Mouse (Mus musculus): ENCODE data around the gene Caprin1.
A peak's percentile ranks its signal among the peaks of the same experiment; 100 is the strongest.

Gene Caprin1

DNA sequence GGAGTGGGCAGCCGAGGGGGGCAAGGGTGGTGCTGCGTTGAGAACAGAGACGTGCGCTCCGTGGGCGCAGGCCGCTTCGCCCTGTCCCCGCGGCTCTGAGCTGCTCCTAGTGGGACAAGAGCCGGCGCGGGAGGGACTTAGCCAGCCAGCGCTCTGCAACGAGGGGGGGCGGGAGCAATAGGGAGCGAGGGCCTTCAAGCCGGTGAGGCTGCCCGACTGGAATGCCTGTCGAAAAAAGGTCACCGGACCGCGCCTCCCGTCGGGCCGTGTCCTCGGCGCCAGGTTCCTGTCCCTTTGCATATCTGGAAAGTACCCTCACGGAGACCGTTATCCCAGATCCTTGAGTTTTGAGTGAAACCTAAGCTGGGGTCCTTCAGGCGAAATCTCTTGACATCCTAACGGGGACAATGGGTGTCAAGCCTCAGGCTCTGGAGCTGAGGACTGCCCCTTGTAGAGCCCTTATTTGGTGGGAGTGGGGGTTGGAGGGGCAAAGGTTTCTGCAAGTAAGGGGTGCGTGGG is at the start of gene Caprin1:
Gene Caprin1, minus strand, starts transcription at position 159 of the 519 bp plus-strand sequence.
- DNase-seq, result peak; percentile 98

DNA sequence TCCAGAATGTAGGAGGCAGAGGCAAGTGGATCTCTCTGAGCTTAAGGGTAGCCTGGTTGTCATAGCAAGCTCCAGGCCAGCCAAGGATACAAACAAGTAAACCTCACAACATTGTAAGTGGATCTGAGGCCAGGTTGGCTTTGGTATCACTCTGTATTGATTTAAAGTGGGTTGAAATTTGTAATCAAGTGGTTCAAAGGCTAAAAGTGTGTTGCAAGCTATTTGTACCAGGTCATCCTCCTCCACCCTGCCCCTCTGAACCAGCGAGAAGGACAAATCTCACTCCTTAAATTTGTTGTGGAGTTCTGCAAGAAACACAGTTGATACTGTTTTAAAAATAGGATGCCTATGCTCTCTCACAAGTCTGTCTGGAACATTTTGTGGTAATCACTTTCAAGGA is 49.4 kb upstream of the Caprin1 start:
- DNase-seq, result no peak

DNA sequence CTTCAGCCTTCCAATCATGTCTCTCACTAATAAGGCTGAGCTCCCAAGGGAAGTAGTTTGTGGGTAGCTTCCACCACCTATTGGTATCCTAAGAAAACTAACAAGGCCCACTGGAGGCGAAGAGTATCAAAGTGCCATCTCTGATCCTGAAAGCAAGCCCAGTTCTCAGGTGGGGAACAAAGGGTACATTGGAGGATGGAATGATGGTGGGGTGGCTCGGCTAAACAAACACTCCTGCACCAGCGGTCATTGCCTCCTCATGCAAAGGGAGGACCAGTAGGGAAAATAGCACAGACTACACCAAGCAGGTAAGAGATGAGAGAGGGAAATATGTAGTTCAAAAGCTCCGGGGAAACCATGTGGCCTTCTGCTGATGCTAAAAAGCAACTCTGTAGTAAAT is 48.8 kb upstream of the Caprin1 start:
- DNase-seq, result no peak

DNA sequence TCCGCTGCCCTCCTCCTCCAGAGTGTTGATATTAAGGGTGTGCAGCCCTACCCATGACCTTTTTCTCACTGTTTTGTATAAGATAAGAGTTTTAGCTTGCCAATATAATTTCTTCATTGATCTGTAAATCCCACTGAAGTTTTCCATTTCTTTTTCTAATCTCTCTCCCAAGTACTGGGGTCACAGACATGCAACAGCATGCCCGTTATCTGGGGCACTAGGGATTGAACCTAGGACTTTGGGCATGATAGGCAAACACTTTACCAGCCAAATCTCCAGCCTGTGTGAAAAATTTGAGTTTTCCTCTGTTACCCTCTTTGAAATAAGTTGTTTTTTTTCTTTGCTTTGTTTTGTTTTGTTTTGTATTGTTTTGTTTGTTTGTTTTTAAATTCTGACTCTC is 46.6 kb upstream of the Caprin1 start:
- DNase-seq, result no peak

DNA sequence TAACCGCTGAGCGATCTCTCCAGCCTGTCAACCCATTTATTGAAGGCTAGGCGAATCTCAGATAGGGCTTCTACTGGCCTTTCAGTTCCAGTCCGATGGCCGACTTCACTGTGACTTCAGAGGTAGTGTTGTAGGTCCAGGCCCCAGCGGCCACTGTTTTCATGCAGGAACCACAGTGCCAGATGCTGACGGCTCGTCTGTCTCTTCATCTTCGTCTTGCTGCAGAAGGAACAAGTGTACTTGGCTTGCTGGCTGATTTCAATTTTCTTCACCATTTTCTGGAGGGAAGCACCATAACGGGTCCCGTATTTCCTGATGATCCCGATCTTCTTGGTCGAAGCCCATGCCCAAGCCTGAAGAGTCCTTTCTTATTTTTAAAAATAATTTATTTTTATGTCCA is 45.9 kb upstream of the Caprin1 start:
- no peak for DNase-seq

DNA sequence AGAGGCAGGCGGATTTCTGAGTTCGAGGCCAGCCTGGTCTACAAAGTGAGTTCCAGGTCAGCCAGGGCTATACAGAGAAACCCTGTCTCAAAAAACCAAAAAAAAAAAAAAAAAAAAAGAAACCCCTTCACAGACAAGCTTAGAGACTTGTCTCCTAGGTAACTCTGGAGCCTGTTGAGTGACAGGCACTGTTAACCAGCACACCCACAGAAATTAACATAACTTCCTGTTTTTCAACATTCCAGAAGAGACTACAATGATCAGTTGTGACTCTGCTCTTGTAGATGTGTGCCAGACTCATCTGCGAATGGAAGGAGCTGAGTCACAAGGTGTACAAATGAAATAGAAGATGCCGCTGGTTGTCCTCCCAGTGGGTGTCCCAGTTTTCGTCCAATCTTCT is 44.9 kb upstream of the Caprin1 start:
- DNase-seq, result no peak

DNA sequence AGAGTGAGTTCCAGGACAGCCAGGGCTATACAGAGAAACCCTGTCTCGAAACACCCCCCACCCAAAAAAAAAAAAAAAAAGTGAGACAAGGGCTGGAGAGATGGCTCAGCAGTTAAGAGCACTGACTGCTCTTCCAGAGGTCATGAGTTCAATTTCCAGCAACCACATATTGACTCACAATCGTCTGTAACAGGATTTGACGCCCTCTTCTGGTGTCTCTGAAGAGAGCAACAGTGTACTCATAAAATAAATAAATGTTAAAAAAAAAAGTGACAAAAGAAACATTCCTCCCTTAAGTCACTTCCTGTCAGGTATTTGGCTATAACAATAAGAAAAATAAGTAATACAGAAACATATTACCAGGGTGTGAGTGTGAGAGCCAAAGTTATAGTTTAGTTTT is 41.0 kb upstream of the Caprin1 start:
- DNase-seq, result no peak

DNA sequence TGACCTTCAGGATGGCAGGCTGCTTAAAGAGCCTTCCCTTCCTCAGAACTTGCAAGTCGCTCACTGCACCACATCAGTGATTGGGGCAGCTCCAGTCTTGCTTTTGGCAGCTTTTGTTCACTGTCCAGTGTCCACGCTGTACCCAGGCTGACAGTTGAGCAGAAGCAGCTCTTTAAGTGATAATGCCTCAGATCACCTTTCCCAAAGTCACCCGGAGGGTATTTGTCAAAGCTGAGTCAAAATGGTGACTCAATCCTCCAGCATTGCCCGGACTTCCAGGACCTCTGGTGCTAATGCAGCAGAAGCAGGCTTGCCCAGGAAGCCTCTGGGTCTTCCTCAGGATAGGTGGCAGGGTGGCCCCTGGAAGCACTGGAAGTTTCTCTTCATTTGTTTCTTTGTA is 39.7 kb upstream of the Caprin1 start:
- DNase-seq, result no peak

DNA sequence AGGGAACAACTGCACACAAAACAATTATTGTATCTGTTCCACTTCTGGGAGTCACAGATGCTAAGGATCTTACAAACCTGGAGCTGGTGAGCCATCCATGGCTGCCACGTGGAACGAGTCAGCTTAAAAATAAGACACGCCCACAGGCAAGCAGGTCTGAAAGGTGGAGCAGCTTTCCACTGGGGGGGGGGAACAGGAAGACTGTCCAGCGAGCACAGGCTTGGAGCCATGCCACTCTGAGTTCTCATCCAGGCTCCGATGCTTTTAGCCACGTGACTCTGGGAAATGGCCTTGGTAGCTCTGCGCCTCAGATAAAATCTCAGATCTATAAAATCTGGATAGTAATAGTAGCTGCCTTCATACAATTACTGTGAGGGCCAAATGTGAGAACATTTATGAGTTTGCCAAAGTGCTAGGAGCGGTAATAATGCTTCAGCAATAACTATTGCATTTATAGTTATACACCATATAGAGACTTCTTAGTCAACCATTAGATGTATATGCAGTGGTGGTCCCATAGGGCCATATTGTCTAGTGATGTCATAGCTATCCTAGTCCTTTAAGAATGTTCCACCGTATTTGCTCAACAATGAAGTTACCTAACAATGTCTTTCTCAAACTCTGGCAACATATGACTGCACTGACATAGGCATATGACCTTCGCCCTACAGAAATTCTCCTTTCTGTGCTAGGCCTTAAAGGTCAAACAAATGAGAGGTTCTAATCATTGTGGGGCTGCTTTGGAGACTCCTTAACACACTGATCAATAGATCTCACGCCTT is 38.4 kb upstream of the Caprin1 start:
- DNase-seq, result no peak

DNA sequence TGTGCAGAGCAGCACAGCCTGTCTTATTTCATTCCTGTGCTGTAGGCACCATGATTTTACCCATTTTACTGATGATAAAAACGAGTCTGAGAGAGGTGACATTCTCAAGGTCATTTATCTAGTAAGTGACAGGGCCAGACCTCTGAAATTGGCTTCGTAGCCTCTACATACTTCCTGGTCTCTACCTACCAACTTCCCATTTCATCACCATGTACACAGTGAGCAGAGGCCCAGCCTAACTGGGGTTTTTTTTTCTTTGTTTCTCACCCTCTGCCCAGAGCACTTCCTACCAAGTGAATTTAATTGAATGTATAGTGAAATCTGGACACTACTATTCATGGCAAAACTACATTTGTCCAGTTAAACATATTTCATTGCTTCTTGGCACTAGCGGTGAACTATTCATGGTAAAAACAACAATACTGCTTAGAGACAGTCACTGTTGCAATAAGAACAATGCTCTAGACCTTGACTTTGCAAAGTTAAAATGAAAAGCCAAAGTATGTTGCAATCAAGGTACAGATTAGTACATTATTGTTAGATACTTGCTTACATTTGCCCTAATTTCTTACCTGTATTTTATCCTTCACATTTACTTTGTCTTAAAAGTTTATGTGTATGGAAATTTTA is 36.5 kb upstream of the Caprin1 start:
- no peak for DNase-seq

DNA sequence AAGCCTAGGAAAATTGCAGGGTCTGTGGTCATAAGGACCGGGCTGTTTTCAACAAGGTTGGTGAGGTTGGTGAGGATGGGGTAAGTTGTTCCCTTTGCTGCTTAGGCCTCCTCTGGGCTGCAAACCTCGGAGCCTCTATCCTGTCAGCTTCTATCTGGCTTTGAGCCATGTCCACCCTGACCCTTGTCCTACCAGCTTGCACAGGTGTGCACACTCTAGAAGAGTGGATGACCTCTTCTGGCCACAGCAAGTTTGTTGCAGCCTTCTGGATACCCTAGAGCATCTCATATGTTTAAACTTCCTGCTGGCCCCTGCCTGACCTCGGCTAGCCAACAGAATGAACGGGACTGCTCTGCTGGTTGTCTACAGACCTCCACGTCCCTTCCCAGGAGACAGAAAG is 35.5 kb upstream of the Caprin1 start:
- DNase-seq, result no peak

DNA sequence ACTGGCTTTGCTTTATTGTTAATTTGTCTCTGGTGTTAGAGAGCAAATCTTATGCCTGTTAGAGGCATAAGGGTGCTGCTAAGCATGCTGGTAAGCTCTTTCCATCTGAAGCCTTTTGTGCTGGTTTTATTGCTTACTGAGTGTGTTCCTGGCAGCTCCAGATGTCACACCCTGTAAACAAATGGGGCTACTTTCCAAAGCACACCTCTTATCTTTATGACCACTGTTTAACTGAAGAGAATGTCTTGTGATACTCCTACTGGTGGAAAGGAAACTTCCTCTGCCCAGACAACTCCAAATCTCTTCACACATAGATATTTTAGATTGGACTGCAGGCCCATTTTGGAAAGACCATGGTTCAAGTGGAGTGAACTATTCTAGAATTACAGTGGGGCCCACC is 31.5 kb upstream of the Caprin1 start:
- DNase-seq, result no peak

DNA sequence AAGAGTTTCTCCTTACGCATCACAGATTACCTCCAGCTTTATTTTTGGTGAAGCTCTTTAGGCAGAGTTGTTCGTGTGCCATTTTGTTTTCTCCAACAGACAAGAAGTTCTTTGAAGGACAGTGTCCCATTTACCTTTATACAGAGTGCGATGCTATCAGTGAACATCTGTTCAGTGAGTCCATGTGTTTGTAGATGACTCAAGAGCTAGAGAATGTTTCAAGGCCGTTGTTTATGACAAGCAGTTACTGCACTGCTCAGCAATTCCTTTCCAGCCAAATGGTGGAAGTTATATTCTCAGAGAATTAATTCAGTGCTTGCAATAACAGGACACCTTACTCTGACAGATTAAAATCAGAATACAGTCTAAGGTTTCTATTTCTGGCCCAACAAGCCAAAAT is 27.5 kb upstream of the Caprin1 start:
- DNase-seq, result no peak

DNA sequence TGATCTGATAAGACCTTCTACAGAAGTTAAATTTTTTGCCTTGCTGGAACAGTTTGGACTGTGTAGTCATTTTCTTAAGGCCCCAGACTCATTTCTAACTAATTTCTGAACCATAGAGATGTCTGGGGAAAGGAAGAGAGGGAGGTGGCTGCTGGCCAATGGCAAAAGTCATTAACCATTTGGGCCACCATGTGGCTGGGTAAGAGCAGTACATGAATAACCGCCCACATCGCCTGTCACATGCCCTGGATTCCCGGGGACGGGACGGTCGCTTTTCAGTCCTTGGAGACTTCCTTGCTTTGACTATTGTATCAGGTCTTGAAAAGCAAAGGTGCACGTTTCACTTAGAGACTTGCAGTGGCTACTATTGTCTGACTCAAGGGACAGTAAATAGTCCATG is 25.1 kb upstream of the Caprin1 start:
- DNase-seq, result no peak

DNA sequence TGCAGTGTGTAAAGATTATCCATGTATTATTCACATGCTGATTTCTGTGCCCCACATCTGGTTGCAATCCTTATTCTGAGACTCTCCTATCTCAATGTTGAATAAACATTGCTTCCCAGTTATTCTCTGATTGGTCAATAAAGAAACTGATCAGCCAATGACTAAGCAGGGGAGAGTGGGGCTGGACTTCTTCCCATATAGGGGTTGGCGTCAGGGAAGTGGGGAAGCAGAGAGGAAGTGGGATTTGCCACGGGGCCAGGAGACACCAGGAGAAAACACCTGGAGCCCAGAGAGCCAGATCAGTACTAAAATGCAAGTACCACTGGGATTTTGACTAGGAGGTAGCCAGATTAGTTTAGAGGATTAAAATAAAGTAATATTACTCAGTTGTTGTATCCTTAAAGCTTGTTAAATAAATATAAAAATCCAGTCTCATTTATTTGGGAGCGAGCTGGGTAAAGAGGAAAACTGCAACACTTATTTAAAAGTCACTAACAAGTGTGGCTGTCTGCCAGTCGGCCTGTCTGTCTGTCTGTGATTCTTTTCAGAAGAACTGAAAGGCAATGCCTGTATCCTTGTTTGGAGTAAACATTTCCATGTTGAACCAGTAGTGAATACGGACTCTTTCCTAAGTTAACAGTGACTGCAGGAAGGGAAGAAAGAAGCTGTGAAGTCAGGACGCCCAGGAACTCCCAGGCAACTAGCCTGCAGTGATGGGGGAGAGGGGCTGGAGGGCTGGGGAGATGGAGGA is 19.9 kb upstream of the Caprin1 start:
- DNase-seq, result peak; percentile 11

DNA sequence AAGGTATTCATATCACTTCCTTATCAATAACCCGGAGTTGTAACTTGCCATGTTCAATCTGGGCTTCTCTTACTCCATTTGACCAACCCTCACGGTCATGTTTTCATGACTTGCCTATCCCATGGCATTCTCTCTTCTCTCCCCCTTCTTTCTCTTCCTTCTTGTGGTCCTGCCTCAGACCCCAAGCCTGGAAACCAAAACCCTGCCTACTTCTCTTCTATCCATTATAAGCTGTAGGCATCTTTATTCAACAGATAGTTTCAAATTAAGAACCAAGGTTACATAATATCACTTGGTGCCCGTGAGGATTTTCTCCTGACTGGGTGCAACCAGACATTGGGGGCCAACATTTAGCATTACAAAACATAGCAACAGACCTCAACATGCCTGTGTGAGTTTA is 18.5 kb upstream of the Caprin1 start:
- no peak for DNase-seq

DNA sequence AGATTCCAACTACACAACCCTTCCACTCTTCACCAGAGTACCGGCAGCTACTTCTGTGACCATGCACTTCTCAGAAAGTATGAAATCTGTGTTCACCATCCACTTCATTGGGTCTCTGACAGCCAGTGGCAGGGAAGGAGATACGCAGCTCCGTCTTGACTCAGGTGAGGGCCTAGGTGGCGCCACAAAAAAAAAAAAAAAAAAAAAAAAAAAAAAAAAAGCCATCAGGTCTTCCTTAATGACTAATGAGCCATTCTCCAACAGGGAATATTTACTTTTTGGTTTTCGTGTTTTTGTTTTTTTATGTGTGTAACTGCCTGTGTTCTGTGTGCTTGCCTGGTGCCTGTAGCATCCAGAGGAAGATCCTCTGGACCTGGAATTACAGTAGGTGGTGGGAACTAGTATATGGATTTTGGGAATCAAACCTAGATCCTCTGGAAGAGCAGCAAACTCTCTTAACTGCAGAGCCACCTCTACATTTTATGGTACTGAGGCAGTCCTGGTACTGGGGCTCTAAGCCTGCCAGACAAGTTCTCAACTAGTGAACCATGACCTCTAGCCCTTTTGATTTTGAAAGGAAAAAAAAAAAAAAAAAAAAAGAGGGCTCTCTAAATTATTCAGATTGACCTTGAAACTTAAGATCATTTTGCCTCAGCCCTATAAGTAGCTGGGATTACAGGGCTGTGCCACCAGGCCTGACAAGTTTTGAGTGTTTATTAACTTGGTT is 14.2 kb upstream of the Caprin1 start:
- DNase-seq, result no peak

DNA sequence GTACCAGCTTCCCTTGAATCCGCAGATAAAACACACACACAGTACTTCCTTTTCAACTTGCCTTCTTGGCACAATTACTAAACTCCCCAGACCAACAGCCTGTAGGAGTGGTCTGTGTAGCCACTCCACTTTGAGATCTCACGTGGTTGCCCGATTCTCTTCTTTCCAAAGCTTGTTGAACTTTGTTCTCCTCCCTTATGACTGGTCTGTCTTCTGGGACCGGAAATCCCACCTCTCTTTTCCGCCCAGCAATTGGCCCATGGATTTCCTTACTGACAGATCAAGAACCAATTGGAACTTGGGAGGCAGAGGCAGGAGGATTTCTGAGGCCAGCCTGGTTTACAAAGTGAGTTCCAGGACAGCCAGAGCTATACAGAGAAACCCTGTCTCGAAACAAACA is 13.0 kb upstream of the Caprin1 start:
- DNase-seq, result no peak

DNA sequence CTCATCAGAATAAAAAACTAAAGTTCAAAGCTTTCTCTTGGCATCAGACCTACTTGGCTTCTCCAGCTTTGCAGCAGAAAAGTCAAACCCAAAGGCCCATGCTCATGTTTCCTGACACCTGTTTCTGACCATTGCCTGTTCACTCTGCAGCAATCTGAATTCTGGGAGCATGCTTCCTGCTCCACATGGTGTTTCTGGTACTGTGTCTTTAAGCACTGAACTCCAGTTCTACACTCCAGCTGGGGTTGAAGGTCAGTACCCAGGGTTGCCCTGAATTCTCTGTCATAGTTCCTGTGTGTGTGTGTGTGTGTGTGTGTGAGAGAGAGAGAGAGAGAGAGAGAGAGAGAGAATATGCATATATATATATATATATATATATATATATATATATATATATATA is 11.0 kb upstream of the Caprin1 start:
- no peak for DNase-seq

DNA sequence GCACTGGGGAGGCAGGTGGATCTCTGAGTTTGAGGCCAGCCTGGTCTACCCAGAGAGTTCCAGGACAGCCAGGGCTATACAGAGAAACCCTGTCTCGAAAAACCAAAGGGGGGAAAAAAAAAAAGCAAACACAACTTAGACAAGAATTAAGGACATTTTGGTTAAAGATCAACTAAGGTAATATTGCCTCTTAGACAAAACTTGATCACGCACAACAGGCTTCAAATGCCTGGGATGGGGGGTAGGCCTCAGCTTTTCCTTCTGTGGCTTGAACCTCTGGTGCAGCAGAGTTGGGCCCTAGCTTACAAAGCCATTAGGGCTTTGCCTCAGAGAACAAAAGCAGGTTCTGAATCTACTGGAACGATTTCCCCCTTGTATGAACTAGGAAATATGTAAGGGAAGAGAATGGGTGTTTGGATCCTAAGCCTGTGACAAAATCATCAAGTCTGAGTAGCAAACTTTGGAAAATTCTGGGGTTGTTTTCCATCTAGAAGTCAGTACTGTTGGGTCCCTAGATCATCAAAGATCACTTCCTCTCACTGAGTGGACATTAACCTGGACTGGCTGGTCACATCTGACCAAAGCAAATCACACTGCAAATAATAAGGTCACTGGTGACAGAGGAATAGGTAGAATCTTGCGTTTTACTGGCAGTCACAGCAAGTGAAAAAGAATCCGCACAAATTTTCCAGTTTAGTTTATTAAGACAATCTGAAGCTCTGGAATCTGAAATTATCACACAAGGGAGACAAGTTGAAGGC is 6.5 kb upstream of the Caprin1 start:
- DNase-seq, result no peak

DNA sequence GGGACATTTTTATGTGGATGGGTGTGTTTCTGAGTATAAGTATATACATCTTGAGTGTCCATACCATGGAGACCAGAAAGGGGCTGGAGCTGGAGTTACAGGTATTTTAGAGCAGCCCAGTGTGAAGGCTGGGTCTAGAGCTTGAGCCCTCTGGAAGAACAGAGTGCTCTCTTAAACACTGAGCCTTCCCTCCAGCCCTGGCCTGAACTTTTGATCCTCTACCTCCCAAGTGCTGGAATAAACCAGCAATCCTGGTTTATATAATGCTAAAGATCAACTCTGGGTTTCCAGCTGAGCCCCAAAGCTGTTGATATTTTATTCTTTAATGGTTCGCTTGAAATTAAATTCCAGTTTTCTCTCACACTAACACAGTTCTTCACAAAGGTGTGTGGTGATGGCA is 5.0 kb upstream of the Caprin1 start:
- no peak for DNase-seq

DNA sequence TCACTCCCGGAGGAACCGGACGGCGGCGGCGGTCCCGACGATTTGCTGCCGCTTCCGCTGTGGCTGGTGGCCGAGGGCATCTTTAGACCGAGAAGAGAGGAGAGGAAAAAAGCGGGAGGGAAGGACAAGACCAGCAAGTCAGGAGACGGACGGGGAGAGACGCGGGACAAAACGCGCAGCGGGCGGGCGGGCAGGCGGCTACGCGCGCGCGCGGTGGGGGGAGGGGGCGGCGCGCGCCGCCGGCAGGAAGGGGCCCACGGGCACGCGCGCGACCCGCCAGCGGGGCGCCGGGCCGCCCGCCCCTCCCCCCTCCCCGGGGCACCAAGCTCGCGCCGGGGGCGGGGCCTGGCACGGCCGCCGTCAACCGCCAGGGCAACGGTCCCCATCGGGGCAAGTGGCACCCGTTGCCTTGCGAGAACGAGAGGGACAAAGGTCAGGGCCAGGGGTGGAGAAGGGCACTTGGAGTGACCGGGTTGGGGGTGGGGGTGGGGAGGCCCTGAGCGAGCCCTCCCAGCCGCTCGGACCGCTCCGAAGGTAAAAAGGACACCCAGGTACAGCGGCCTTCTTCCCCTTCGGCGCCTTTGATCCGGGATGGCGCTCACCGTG is 485 bp downstream of the Caprin1 start:
- peak; percentile 90 for DNase-seq

All from retina, postnatal 1 day (tissue).